Mouse (Mus musculus) lung, adult 2 months (tissue): ENCODE data around the gene Grm8.

Experiments
- CTCF ChIP-seq: fragments of 200-500 bp; IDR thresholded peaks from 2 replicates; pipeline ENCODE4 v1.5.1; 2011; ENCODE audit warnings: mild to moderate bottlenecking, low read length, control low read depth; ENCODE audit not compliant: insufficient read depth
- POLR2A ChIP-seq: fragments of 200-500 bp; IDR thresholded peaks from 2 replicates; pipeline ENCODE4 v1.6.1; 2011; ENCODE audit warnings: low read depth, mild to moderate bottlenecking, control low read depth, low read length, borderline replicate concordance; ENCODE audit errors: extremely low read depth

DNA sequence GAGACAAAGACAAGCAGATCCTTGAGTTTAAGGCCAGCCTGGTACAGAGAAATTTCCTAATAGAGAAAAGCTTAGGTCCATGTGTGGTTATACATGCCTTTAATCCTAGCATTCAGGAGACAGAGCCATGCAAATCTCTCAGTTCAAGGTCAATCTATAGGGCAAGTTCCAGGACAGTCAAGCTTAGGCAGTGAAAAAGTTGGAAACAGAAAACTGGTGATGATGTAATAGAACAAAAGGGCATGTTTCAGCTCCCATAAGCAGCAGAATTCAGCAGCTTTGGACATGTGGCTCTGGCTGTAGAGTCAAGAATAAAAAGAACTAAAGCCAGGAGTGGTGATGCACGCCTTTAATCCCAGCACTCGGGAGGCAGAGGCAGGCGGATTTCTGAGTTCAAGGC lies 336.2 kb downstream of the Grm8 start:
- no peak for TF ChIP-seq CTCF
- TF ChIP-seq POLR2A = no peak
